Mouse (Mus musculus) monocyte, adult 59 days (primary cell): ENCODE results near the gene Gm4498. TPM values are rescaled to one million over a fixed set of nuclear protein-coding genes. Genes with fewer than 3 reads are reported as not detected.

Experiments
- total RNA-seq, 2 experiments: library from RNA; stranded (reverse); gene quantifications; one replicate each; pipeline ENCODE4 v1.2.4; 2023

Gm4498 gene
- total RNA-seq = not detected

GRCm38 (mm10) chr7:20233728-20234127 is at the start of gene Gm4498:
Gm4498 (minus strand) TSS chr7:20233828.

GRCm38 (mm10) chr7:20262734-20263133 is 29.1 kb upstream of the Gm4498 start, which contains the start of gene Gm5890:
Gm5890 (minus strand) TSS chr7:20262834.

GRCm38 (mm10) chr7:20205507-20205906 is 28.1 kb downstream of the Gm4498 start, which contains the start of gene Gm6164:
Gm6164 (minus strand) TSS chr7:20205607.

GRCm38 (mm10) chr7:20193410-20193809 is 40.2 kb downstream of the Gm4498 start, which contains the start of gene Vmn1r95:
Vmn1r95 (plus strand) TSS chr7:20193710.

Other genes with a start within 250 kb of the Gm4498 start
- gene Nlrp9b, start 242.4 kb downstream of the Gm4498 start, total RNA-seq = not detected
- gene Vmn1r91, start 134.1 kb downstream of the Gm4498 start, total RNA-seq = not detected
- not detected for gene Gm16442, start 111.2 kb downstream of the Gm4498 start, total RNA-seq
- not detected for gene Vmn1r93, start 94.7 kb downstream of the Gm4498 start, total RNA-seq
- not detected for gene Vmn1r94, start 65.5 kb downstream of the Gm4498 start, total RNA-seq
- gene Vmn1r95, start 40.1 kb downstream of the Gm4498 start, total RNA-seq = not detected
- not detected for gene Gm6164, start 28.2 kb downstream of the Gm4498 start, total RNA-seq
- not detected for gene Gm5890, start 29.0 kb upstream of the Gm4498 start, total RNA-seq
- not detected for gene Gm4133, start 100.2 kb upstream of the Gm4498 start, total RNA-seq
- gene Gm5728, start 141.6 kb upstream of the Gm4498 start, total RNA-seq = not detected
- gene Vmn1r100, start 184.1 kb upstream of the Gm4498 start, total RNA-seq = not detected
- gene Vmn1r101, start 208.8 kb upstream of the Gm4498 start, total RNA-seq = not detected
- not detected for gene Gm10670, start 241.1 kb upstream of the Gm4498 start, total RNA-seq